Mouse (Mus musculus): ENCODE data around the gene Micall1.

The Micall1 gene

GRCm38 (mm10) chr15:79097135-79097534 lies 11.6 kb upstream of the Micall1 start:
- no peak for DNase-seq (ENCODE audit: low read depth in 2 of 2, low spot score in 2 of 2)

GRCm38 (mm10) chr15:79097611-79098025 lies 11.1 kb upstream of the Micall1 start:
- no peak for DNase-seq (ENCODE audit: low read depth in 2 of 2, low spot score in 2 of 2)

- DNase-seq (ENCODE audit: low read depth in 2 of 2, low spot score in 2 of 2), result no peak
Measured at GRCm38 (mm10) chr15:79098220-79098619, 10.5 kb upstream of the Micall1 start.

GRCm38 (mm10) chr15:79098868-79099267 lies 9.8 kb upstream of the Micall1 start:
- no peak for DNase-seq (ENCODE audit: low read depth in 2 of 2, low spot score in 2 of 2)

- no peak for DNase-seq (ENCODE audit: low read depth in 2 of 2, low spot score in 2 of 2)
Measured at GRCm38 (mm10) chr15:79099456-79099855, 9.2 kb upstream of the Micall1 start.

GRCm38 (mm10) chr15:79100391-79100790 lies 8.3 kb upstream of the Micall1 start:
- no peak for DNase-seq (ENCODE audit: low read depth in 2 of 2, low spot score in 2 of 2)

GRCm38 (mm10) chr15:79101531-79101930 lies 7.2 kb upstream of the Micall1 start:
- no peak for DNase-seq (ENCODE audit: low read depth in 2 of 2, low spot score in 2 of 2)

- no peak for DNase-seq (ENCODE audit: low read depth in 2 of 2, low spot score in 2 of 2)
Measured at GRCm38 (mm10) chr15:79103264-79103663, 5.4 kb upstream of the Micall1 start.

GRCm38 (mm10) chr15:79105804-79106203 lies 2.9 kb upstream of the Micall1 start:
- DNase-seq (ENCODE audit: low read depth in 2 of 2, low spot score in 2 of 2), result no peak

- DNase-seq (ENCODE audit: low read depth in 2 of 2, low spot score in 2 of 2), result no peak
Measured at GRCm38 (mm10) chr15:79107966-79108365, 732 bp upstream of the Micall1 start.

GRCm38 (mm10) chr15:79109321-79109934 lies 730 bp downstream of the Micall1 start:
- peak in 1 of 2 experiments; percentile 40 for DNase-seq (ENCODE audit: low read depth in 2 of 2, low spot score in 2 of 2)

GRCm38 (mm10) chr15:79110031-79110430 lies 1.3 kb downstream of the Micall1 start:
- DNase-seq (ENCODE audit: low read depth in 2 of 2, low spot score in 2 of 2), result no peak

GRCm38 (mm10) chr15:79110528-79110927 lies 1.8 kb downstream of the Micall1 start:
- DNase-seq (ENCODE audit: low read depth in 2 of 2, low spot score in 2 of 2), result no peak

- DNase-seq (ENCODE audit: low read depth in 2 of 2, low spot score in 2 of 2), result no peak
Measured at GRCm38 (mm10) chr15:79111774-79112173, 3.1 kb downstream of the Micall1 start.

GRCm38 (mm10) chr15:79115276-79115675 lies 6.6 kb downstream of the Micall1 start:
- no peak for DNase-seq (ENCODE audit: low read depth in 2 of 2, low spot score in 2 of 2)

- DNase-seq (ENCODE audit: low read depth in 2 of 2, low spot score in 2 of 2), result no peak
Measured at GRCm38 (mm10) chr15:79119491-79119890, 10.8 kb downstream of the Micall1 start.

GRCm38 (mm10) chr15:79122119-79122518 lies 13.4 kb downstream of the Micall1 start:
- no peak for DNase-seq (ENCODE audit: low read depth in 2 of 2, low spot score in 2 of 2)

GRCm38 (mm10) chr15:79122546-79122945 lies 13.8 kb downstream of the Micall1 start:
- DNase-seq (ENCODE audit: low read depth in 2 of 2, low spot score in 2 of 2), result no peak

GRCm38 (mm10) chr15:79123751-79124150 lies 15.1 kb downstream of the Micall1 start:
- DNase-seq (ENCODE audit: low read depth in 2 of 2, low spot score in 2 of 2), result no peak

GRCm38 (mm10) chr15:79124331-79124875 lies 15.7 kb downstream of the Micall1 start:
- no peak for DNase-seq (ENCODE audit: low read depth in 2 of 2, low spot score in 2 of 2)

- peak in 1 of 2 experiments; percentile 56 for DNase-seq (ENCODE audit: low read depth in 2 of 2, low spot score in 2 of 2)
Measured at GRCm38 (mm10) chr15:79126217-79126932, 17.7 kb downstream of the Micall1 start.

- no peak for DNase-seq (ENCODE audit: low read depth in 2 of 2, low spot score in 2 of 2)
Measured at GRCm38 (mm10) chr15:79127101-79127500, 18.4 kb downstream of the Micall1 start.

Data from CD8-positive naive resting alpha-beta T cell, adult 2 months (primary cell).